Mouse (Mus musculus): ENCODE data around the gene Btg4.

- TF ChIP-seq POLR2A (IDR thresholded peaks at IDR 0.05; ENCODE audit: low read depth, low read length), result no peak
- no peak for TF ChIP-seq IRF4 (IDR thresholded peaks at IDR 0.05; ENCODE audit: low read depth, low read length)
- no peak for TF ChIP-seq MAX (IDR thresholded peaks at IDR 0.05; ENCODE audit: low read length)
- no peak for TF ChIP-seq HCFC1 (IDR thresholded peaks at IDR 0.05; ENCODE audit: low read depth, low read length)
- TF ChIP-seq MAFK (IDR thresholded peaks at IDR 0.05; ENCODE audit: insufficient replicate concordance, low read length), result no peak
- TF ChIP-seq CTCF (conservative IDR thresholded peaks at IDR 0.05 in 1 of 2, IDR thresholded peaks at IDR 0.05 in 1 of 2; ENCODE audit: low read depth in 2 of 2, low read length in 2 of 2), result no peak
- no peak for TF ChIP-seq NRF1 (IDR thresholded peaks at IDR 0.05; ENCODE audit: low read depth, low read length)
- TF ChIP-seq USF1 (IDR thresholded peaks at IDR 0.05; ENCODE audit: low read depth, low read length), result no peak
- no peak for TF ChIP-seq EP300 (IDR thresholded peaks at IDR 0.05; ENCODE audit: low read length)
- TF ChIP-seq MEF2A (IDR thresholded peaks at IDR 0.05; ENCODE audit: borderline replicate concordance, low read depth, low read length), result no peak
- no peak for TF ChIP-seq SMC3 (IDR thresholded peaks at IDR 0.05; ENCODE audit: low read depth, low read length)
- no peak for TF ChIP-seq ZNF384 (IDR thresholded peaks at IDR 0.05; ENCODE audit: low read depth, low read length)
- TF ChIP-seq ZC3H11A (IDR thresholded peaks at IDR 0.05; ENCODE audit: low read depth, low read length), result no peak
- TF ChIP-seq MAZ (IDR thresholded peaks at IDR 0.05; ENCODE audit: low read depth, low read length), result no peak
These were observed 107.3 kb downstream of the Btg4 start for GRCm38 (mm10) chr9:51167954-51168353.

All from CH12.LX (cell line).